Mouse (Mus musculus): ENCODE measurements around the gene Gm19410. TPM values are rescaled to one million over a fixed set of nuclear protein-coding genes. Genes with fewer than 3 reads are reported as not detected.
A peak's percentile ranks its signal among the peaks of the same experiment; 100 is the strongest.

The Gm19410 gene
- polyA plus RNA-seq (2012; rRNA removed): 8.6 and 8.7 TPM in 2 replicates

DNA sequence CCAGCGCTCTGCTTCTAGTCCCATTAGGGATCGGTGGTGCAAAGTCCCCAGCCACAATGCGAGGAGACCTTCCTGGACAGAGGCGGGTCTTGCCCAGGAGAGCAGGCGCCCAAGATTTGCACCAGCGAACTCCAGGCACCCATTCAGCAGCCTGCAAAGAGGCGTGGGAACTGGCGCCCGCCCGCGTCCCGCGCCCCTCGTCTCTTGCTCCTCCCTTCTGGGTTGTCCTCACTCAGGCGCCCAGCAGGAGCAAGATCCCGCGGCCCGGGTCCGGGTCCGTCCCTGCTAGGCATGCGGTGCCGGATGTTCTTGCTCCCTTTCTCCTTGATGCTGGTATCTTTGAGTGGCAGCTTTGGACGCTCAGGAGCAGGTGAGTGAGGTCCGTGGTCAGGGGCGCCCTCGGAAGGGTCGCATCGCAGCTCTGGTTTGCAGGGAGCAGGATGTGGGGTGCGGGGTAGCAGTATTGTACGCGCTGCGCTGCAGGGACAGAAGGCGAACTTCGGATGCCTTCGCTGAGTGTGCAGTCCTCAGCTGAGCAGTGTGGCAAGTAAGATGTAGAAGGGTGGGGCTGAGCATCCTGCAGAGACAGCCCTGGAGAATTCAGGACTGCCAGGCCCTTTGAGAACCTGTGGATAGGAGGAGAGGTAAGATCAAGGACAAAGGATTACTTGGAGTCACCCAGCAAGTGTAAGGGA lies at the start of gene Gm19410:
TSS of gene Gm19410 (plus strand) at position 292 of the 695 bp plus-strand sequence.
- H3K27ac ChIP-seq (ENCODE audit: insufficient read depth, low read length): no peak within 1 kb of the TSS
- peaks cover 1% of the 10 kb centered on the region; the same call in 1 of the 2 replicates for H3K4me1 ChIP-seq (ENCODE audit: control insufficient read depth, insufficient read depth, low read length)
- peak within 1 kb of the TSS; percentile 30 for H3K4me3 ChIP-seq (ENCODE audit: insufficient read depth, low read length)
- TF ChIP-seq CTCF (IDR thresholded peaks at IDR 0.05; ENCODE audit: extremely low read depth, insufficient read depth, low read length): no peak
- TF ChIP-seq POLR2A (IDR thresholded peaks at IDR 0.05; ENCODE audit: extremely low read depth, insufficient read depth, low read length): no peak

- H3K4me1 ChIP-seq (ENCODE audit: control insufficient read depth, insufficient read depth, low read length): peaks cover 3% of the 10 kb centered on the region
- H3K4me3 ChIP-seq (ENCODE audit: insufficient read depth, low read length): no peak overlapping the region
- no peak overlapping the region for H3K27ac ChIP-seq (ENCODE audit: insufficient read depth, low read length)
- TF ChIP-seq CTCF (IDR thresholded peaks at IDR 0.05; ENCODE audit: extremely low read depth, insufficient read depth, low read length) (no peak), POLR2A (IDR thresholded peaks at IDR 0.05; ENCODE audit: extremely low read depth, insufficient read depth, low read length) (no peak)
Observed at GRCm38 (mm10) chr8:35730776-35731175, 34.8 kb upstream of the Gm19410 start.

- no peak overlapping the region for H3K27ac ChIP-seq (ENCODE audit: insufficient read depth, low read length)
- TF ChIP-seq POLR2A (IDR thresholded peaks at IDR 0.05; ENCODE audit: extremely low read depth, insufficient read depth, low read length) (no peak), CTCF (IDR thresholded peaks at IDR 0.05; ENCODE audit: extremely low read depth, insufficient read depth, low read length) (peak; percentile 25; the same call in 1 of the 2 replicates)
Observed at GRCm38 (mm10) chr8:35735438-35735837, 30.2 kb upstream of the Gm19410 start.

GRCm38 (mm10) chr8:35756202-35756601 lies 9.4 kb upstream of the Gm19410 start:
- no peaks in the 10 kb centered on the region for H3K4me1 ChIP-seq (ENCODE audit: control insufficient read depth, insufficient read depth, low read length)
- H3K27ac ChIP-seq (ENCODE audit: insufficient read depth, low read length): peak overlapping the region; percentile 2; the same call in 1 of the 2 replicates
- TF ChIP-seq POLR2A (IDR thresholded peaks at IDR 0.05; ENCODE audit: extremely low read depth, insufficient read depth, low read length) (no peak), CTCF (IDR thresholded peaks at IDR 0.05; ENCODE audit: extremely low read depth, insufficient read depth, low read length) (no peak)
- H3K4me3 ChIP-seq (ENCODE audit: insufficient read depth, low read length): no peak overlapping the region

More at GRCm38 (mm10) chr8:35735438-35735837, 30.2 kb upstream of the Gm19410 start:
- Histone ChIP-seq H3K4me3 (ENCODE audit: insufficient read depth, low read length) (no peak overlapping the region), H3K4me1 (ENCODE audit: control insufficient read depth, insufficient read depth, low read length) (peaks cover 3% of the 10 kb centered on the region)

DNA sequence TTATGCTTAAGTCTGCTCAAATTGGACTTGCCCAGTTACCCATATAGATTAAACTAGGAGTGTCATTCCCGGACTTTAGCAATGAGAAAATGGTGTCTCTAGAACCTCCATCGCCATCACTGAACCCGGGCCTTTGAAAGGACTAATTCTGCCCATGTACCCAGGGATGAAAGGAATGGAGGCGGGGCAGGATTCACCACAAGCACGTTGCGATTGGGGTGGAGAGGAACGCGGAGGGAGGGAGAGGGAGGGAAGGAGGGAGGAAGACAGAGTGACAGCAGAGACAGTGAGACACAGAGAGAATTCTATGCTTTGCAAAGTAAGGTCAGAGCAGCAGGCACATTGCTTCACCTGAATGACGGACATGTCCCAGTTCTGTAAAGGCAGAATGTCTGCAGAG lies 570 bp upstream of the Gm19410 start:
- no peak overlapping the region for H3K27ac ChIP-seq (ENCODE audit: insufficient read depth, low read length)
- peaks cover 1% of the 10 kb centered on the region; the same call in 1 of the 2 replicates for H3K4me1 ChIP-seq (ENCODE audit: control insufficient read depth, insufficient read depth, low read length)
- peak overlapping the region; percentile 30 for H3K4me3 ChIP-seq (ENCODE audit: insufficient read depth, low read length)
- no peak for TF ChIP-seq POLR2A (IDR thresholded peaks at IDR 0.05; ENCODE audit: extremely low read depth, insufficient read depth, low read length)
- TF ChIP-seq CTCF (IDR thresholded peaks at IDR 0.05; ENCODE audit: extremely low read depth, insufficient read depth, low read length): no peak

- H3K4me1 ChIP-seq (ENCODE audit: control insufficient read depth, insufficient read depth, low read length): peaks cover 7% of the 10 kb centered on the region; the same call in 1 of the 2 replicates
- H3K4me3 ChIP-seq (ENCODE audit: insufficient read depth, low read length): no peak overlapping the region
- no peak for TF ChIP-seq POLR2A (IDR thresholded peaks at IDR 0.05; ENCODE audit: extremely low read depth, insufficient read depth, low read length)
- TF ChIP-seq CTCF (IDR thresholded peaks at IDR 0.05; ENCODE audit: extremely low read depth, insufficient read depth, low read length): no peak
- no peak overlapping the region for H3K27ac ChIP-seq (ENCODE audit: insufficient read depth, low read length)
Observed at GRCm38 (mm10) chr8:35773508-35773907, 7.9 kb downstream of the Gm19410 start.

Data from cortical plate, adult 2 months (tissue).